Mouse (Mus musculus) spleen, postnatal 14 days (tissue): ENCODE measurements around the gene Pelp1.
A peak's percentile ranks its signal among the peaks of the same experiment; 100 is the strongest.

ENCODE experiments used
- DNase-seq, 2 experiments: peaks; one replicate each; pipeline ENCODE4 v3.0.0; 2021 to 2022; ENCODE audit warnings: low spot score in 2 of 2

The Pelp1 gene

DNA sequence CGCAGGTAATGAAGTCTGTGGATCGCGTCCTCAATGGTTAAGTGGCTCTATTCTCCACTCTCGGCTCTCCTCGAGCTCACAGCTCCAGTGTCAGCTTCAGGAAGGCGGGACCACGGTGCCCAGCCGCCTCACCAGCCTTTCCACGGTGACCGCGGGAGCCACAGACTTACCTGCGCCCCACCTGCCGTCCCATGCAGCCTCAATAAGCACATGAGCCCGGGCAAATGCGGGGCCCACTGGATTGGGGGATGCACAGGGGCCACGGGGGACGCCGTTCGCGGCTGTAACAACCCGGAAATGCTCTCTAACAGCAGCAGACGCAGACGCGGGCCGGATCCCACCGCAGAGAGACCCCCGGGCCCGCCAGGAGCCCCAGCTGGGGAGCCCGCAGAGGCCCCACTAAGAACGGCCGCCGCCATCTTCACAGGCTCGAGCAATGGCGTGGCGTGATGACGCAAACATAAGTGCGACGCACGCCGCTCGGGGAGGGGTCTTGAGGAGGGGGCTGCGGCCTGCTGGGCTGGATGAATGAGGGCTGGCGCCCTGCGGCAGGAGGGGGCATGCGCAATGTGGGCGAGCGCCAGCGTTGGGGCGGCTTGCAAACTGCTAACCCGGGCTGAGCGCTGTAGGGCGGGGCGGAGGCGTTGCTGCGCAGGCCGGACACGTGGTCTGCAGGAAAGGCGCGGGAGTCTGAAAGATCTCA, at the start of gene Pelp1:
Gene Pelp1, minus strand, starts transcription at position 438 of the 703 bp plus-strand sequence.
- peak; percentile 68 to 74 for DNase-seq

DNA sequence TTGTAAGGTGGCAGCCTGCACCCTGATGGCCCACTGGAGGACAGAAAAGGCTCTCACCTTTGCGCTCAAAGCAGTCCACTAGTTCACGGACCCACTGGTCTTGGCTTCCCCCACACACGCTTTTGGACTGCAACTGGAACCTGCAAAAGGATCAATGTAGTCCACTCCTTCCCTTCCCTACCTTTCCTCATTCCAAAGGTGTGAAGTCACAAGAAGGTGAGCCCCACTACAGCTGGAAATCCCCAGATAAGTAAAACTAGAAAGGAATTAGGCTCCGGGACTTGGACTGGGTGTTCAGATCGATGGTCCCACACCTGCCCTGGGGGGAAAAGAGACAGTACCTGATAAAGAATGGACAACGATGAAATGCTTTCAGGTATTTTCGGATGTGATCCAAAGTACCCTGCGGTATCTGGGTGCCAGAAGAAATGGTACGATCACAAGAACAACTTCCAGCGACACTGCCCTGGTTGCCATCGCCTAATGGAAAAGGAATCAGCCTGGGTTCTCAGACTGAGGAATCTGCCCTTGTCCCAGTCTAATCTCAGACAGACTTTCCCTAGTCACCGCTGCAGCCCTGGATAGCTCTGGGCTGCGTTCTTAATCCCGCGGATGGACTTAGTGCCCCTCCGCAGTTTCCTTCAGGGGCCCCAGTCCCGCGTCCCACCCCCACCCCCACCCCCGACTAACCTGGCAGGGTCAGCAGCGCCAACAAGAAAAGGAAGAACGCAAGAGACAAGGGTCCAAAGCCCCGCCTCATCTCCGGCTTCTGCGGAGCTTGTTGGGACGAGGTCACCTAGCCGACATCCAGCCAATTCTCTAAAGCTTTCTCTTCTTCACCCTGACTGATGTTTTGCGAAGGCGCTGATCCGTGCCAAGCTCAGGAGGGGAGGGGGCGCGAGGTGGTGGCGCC, 49.1 kb upstream of the Pelp1 start, which contains the start of gene Zmynd15:
Gene Zmynd15, plus strand, starts transcription at position 746 of the 913 bp plus-strand sequence.
- DNase-seq: no peak

DNA sequence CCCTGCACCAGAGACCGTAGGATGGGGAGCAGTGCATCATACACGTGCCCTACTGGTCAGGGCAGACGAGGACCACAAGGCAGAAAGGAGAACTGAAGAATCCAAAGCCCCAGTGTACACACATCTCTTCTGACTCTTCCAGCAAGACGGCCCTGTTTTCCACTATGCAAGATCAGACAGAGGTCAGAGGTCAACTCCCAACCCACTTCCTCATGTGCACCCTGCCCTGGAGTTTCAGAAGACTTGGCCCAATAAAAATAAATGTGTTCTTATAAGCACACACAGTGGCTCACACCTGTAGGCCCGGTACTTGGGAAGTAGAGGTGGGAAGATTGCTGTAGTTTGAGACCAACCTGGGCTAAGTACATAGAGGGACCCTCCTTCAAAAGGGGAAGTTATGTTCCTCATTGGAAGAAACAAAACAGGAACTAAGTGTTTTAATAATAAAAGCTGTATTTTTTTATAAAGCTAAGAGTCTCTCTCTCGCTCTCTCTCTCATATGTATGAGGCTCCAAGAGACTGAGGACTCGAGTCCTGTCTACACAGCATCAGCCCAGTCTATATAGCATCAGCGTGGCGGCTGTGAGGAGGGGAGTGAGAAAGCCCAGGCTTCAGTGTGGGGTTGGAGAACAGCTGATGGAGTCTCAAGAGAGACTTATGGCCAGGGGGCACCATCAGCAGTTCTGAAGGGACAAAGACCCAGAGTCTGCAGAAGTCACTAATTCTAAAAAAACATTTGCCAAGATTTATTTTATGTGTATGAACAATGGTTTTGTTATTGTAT, 43.6 kb upstream of the Pelp1 start:
- no peak for DNase-seq

DNA sequence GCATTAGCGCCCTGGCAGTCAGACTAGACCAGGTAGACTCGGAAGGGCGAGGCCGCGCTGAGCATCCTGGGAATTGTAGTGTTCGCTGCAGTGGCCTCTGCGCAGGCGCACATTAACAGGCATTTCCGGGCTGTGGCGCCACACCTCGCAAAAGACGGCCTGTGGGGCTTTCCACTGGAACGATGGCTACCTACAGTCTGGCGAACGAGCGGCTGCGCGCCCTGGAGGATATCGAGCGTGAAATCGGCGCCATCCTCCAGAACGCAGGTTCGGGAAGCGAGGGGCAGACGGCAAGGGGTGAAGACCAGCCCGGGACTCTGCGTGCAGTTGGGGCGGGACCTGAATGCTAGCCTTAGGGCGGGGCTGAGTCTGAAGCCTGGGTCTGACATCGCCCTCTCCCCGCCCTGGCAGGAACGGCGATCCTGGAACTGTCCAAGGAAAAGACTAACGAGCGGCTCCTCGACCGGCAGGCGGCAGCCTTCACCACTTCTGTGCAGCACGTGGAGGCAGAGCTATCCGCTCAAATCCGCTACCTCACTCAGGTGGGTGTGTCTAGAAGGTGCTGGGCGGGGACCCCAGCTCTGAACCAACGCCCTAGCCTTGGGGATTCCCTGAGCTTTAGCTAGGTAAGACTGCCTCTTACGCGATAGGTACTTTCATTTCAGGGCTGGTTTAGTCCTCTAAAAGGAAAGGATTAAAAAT, 42.1 kb upstream of the Pelp1 start, which contains the start of gene Med11:
Gene Med11, plus strand, starts transcription at position 123 of the 702 bp plus-strand sequence.
- peak; percentile 84 to 87 for DNase-seq

DNA sequence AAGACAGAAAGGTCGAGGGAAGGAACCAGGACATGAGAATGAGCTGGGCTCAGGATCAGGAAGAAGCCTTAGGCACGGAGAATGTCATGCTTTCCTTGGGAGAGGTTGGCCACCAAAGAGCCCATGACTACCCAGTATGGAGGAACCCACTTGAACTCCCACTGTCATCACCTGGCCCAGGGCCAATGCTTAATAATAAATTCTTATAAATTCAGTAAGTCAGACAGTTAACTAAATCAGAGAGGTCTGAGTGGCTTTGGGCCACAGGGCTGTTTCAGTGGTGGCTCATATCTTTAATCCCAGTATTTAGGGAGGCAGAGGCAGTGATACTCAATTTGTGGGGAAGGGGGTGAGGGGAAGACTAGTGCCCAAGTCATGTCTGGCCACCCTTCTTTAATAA, 41.1 kb upstream of the Pelp1 start:
- DNase-seq: no peak

DNA sequence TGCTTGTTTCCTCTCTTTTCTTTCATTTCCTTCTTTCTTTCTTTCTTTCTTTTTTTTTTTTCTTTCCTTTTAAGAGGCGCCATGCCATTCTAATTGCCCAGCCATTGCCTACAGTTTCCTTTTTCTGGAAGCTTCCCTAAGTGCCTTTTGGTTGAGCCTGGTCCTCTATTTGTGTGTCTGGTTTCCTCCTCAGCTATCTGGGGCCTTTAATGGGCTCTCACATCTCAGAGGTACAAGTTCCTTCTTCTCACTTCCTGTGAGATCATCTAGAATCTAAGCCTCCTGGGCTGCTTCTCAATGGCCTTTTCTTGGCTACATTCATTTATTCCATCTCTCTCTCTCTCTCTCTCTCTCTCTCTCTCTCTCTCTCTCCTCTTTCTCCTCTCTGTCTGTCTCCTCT, 37.5 kb upstream of the Pelp1 start:
- no peak for DNase-seq

DNA sequence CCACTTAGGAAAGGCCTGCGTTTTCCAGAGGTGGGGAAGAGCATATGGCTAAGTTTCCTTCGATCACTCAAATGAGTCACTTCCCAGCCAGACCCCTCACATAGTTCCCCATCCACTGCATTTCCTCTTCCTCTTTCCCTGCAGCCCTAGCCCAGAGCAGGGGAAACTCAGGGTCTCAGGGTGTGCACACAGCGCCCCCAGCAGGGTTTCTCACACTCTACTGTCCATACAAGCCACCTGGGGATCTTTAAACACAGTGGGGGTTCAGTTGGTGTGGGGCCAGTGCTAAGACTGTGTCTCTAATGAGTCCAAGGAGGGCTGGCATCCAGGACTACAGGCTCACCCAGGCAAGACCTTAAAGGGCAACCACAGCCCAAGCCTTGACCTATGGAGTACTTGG, 36.9 kb upstream of the Pelp1 start:
- DNase-seq: no peak

DNA sequence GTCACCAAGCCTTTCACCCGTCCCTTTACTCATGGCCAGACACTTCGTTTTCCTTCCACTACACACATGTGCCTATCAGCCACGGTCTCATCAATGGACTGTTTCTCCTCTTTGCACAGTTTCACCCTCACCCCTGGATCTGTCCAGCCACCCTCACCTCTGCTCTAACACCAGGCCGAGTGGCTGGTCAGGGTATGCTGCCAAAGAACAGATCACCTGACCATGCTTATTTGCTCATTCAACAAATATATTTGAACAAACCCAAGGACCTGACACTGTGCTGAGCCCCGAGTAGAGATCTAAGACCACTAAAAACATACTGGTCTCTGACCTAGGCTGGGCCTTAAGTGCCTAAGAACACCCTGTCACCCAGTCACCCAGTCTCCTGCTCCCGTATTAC, 34.8 kb upstream of the Pelp1 start:
- no peak for DNase-seq

DNA sequence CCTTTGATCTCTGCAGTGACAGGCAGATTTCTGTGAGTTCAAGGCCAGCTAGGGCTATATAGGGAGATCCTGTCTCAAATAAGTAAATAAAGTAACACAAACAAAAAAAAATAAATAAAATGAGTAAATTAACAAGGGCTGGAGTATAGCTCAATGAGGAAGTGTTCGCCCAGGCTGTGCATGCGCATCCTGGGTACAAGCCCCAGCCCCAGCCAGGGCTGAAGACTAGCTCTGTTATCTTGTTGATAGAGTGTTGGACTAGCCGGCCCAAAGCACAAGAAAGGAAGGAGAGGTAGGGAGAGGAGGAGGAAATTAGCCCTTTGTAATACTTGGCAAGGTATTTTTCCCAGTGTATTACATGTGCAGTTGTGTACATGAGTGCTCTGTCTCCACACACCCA, 34.1 kb upstream of the Pelp1 start:
- DNase-seq: no peak

DNA sequence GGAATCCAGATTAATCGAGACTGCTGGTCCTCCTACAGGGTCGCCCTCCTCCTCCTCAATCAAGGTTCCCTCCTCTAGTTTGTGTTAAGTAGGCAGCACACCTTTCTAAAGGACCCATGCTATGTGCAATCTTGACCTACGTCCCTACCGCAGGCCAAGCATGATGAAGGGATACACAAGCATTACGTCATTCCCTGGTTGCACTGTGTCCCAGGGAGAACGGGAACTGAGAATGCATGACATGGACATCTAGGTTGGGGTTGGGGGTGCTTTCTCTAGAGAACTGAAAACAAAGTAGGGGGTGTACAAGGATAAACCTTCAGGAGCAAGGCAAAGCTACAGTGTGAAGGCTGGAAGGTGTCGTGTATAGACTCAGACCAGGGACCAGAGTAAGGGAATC, 32.1 kb upstream of the Pelp1 start:
- no peak for DNase-seq

DNA sequence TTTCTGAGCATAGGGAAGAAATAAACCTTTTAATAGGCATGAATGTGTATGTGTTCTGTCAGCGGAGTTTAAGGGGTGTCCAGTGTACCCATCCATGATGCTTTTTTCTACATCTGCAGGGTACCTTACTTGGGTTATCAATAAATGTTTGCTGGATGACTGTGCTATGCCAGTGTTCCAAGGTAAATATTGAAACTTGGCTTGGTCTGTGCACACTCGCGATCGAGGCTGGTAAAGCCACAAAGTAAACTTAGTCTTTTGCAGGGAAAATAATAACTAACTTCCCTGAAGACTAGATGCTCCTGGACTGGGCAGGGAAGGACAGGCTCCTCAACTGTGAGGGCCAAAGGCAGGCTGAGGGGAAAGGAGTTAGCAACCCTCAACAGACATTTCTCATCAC, 30.8 kb upstream of the Pelp1 start:
- no peak for DNase-seq

DNA sequence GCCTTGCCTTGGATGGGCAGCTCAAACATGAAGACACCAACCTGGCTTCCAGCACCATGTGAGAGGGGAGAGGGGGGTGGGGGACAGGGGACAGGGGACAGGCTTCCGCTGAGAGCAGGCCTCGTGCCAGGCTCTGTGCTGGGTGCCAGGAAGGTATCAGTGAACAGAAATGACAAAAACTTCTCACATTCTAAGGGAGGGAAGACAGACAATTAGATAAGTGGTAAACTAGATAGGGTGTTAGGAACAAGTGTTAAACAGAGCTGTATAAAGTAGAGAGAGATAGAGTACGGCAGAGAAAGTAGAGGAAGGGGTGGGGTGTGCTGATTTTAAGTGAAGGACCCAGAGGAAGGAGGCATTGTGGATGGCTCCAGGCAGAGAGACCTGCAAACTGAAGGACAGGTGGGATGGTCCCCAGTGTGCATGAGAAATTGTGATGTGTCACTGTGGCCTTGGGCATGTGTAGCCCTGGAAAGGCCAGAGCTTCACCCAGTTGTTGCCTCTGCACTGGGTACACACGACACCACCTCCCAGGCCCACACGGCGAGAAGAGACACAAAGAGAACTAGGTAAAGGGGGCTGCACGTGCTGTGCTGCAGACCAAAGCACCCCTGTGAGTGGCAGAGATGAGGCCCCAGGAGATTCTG, 29.0 kb upstream of the Pelp1 start:
- no peak for DNase-seq

DNA sequence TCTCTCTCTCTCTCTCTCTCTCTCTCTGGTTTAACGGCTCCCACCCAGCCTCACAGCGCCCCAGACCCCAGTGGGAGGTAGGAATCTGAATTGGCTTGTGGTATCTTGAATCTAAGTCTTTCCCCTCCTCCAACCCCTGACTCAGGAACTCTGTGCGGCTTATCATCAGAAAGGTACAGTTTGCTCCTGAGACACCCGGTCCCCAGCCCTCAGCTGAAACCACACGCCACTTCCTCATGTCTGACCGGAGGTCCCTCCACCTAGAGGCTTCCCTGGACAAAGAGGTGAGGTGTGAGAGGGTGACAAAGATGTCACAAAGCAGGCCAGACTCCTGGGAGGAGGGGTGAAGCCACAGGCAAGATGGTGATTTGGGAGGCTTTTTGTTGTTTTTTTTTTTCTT, 27.6 kb upstream of the Pelp1 start:
- no peak for DNase-seq

DNA sequence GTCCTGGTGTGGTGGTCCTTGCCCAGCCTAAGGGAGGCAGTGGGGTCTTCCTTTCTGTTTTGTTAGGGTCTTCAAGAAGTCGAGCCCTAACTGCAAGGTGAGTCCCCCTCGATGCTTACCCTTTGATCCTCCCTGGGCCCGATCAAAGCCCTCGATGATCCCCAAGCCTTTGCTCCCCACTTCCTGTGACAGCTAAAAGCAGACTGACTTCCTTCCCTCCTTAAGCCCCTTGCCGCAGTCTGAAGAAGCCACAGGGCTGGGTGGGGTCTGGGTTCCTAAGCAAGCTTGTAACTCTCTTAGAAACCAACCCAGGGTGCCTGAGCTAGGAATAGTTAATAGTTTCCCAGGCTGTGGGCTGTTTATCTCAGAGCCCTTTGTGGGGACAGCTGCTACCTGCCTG, 25.6 kb upstream of the Pelp1 start:
- DNase-seq: no peak

DNA sequence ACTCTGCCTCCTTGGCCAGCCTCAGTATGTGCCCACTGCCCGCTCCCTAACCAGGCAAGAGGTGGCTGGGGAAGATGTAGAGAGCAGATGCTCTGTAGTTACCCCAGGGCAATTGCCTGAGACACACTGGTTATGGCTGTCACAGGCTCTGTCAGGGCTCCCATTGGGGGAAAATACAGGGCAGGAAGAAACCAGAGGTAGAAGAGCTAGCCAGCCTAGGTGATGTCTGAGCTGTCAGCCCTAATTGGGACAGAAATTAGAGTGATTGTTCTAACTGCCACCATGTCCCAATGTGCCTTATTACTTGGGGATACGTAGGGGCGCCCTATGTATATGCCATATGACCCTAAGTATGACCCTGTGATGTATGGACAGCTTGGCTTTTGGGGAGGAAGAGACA, 24.1 kb upstream of the Pelp1 start:
- DNase-seq: no peak

DNA sequence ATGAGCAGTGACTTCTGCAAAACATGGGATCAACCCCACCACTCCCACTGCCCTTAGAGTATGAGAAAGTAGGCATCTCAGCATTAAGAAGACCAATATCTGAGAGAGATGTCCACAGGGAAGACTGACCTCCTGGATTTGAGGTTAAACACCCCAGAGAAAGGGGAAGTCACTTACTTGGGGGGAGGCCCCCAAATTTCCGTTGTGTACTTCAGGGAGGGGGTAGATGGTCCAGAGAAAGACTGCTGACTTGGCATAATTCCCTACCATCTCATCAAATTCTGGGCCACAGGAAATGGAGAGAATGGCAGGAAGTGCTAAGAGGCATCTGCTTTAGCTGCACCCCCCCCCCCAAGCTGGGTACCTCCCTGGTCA, 23.7 kb upstream of the Pelp1 start:
- no peak for DNase-seq

DNA sequence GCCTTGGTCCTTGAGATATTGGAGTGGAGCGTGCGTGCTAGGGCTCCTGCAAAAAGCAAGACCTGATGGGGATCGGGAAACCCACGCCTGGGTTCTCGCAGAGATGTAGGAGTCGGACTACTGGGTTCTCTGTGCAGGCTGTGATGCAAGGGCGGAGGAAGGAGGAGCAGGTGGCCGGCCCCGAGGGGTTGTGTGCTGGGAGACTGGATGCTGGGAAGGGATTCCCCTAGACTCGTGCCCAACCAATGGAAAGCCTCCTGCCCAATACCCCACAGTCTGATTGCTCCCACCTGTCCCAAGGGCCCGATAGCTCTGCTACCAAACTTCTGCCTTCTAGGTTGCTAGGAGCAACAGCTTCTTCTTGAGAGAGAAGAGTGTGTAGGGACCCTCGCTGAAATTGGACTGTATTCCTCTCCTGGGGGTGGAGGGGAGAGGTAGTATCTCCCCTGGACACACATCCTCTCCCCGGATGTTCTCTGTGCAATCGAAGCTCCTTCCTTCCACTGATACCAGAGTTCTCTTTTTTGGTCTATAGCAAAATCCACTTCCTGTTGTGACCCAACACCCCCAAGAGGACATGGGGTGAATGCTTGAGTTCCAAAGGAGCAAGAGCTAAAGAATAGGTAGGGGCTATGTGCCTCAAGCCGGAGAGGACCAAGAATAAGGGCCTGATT, 23.2 kb upstream of the Pelp1 start:
- no peak for DNase-seq

DNA sequence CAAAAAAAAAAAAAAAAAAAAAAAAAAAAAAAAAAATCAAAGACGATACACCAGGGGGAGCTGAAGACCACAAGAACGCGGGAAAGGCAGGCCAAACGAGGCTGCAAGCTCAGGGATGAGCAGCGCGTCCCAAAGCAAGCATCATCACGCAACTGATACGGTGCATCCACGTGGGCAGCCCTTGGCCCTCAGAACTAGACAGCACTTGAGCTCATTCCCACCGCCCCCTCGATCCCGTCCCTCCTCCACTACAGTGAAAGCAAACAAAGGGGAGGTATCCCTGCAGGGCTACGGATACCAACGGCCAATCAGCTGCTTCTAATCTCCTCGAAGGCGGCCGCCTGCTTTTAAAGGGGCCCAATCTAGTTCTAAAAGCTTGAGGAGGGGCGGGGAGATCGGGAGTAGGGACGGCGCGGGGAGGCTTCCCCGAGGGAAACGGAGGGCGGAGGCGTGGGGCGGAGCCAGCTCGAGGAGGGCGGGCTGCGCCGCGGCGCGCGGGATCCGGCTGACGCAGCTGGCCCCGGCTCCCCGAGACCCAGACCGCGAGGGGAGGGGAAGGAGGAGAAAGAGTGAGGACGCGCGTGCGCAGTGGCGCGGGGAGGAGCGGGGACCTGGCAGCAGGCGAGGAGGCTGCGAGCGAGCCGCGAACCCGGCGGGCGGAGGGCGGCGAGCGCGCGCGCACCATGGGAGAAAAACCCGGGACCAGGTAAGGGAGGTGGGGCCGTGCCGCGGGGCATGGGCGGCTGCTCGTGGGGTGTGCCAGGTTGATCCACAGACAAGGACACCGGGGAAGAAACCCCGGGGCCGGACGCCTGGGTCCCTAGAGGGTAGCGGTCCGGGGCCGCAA, 22.4 kb upstream of the Pelp1 start, which contains the start of gene Arrb2:
Gene Arrb2, plus strand, starts transcription at position 588 of the 847 bp plus-strand sequence.
- DNase-seq: peak; percentile 95

DNA sequence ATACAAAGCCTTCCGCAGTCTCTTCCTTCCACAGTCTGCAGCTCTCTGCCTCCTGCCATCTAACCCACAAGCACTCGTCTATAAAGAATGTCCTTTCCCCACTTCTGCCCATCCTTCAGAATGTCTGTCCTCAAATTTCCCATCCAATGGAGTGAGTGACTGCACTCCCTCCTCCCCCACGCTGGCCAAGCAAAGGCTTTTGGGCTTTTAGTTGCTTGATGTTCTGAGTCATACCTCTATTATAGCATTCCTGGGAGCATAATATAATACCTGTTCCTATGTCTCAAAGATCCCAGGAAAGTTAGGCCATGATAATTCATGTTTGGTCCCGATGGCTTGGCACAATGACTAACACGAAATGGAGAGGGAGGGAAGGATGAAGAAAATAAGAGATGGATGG, 21.7 kb upstream of the Pelp1 start:
- DNase-seq: no peak
